Mouse (Mus musculus): ENCODE measurements at regions not wholly inside any gene's neighbourhood (a gene's known extent, or its start where the extent isn't known, plus 50 kb on each side); places are given as distances from the start of the nearest gene placed in this dataset.

DNA sequence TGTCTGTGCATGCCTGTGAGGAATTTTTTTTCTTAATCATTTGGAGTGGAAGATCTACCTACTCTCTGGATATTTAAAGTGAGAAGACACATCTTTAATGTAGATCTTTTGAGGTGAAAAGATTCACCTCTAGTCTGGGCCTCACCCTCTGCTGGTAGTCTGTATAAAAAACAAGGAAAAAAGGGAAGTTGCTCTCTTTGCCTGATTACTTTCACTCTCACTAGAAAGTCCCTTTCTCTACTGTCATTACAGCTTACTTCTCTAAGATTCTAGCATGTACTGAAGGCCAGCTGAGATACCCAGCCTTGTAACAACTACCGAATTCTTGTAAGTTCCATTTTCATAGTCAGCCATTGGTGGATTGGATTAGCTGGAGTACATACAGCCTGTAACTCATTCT is 3791.9 kb downstream of the 9330182O14Rik start:
- DNase-seq = no peak

DNA sequence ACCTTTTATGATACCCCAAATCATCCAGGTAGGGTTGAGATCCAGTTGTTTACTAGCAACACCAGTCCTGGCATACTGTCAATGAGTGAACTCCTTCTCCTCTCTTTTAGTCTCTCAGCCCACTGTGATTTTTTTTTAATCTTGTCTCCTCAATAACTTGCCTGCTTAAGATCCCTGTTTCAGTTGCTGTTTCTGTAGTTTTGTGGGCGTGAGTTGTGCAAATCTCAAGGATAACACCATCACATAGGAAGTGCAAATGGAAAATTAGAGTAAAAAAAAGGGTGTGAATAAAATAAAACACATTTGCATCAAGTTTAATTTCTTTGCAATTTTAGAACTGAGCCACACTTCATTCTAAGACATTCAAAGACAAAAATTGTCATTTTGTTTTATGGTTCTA is 3799.4 kb downstream of the 9330182O14Rik start:
- no peak for DNase-seq

- no peak for DNase-seq
Measured at GRCm38 (mm10) chr15:43940424-43940823, 3806.3 kb downstream of the 9330182O14Rik start.

- DNase-seq = no peak
Measured at GRCm38 (mm10) chr15:43940905-43941304, 3806.7 kb downstream of the 9330182O14Rik start.

GRCm38 (mm10) chr15:43942002-43942660 is 3808.0 kb downstream of the 9330182O14Rik start:
- DNase-seq = no peak

- DNase-seq = no peak
Measured at GRCm38 (mm10) chr15:43984991-43985390, 3850.8 kb downstream of the 9330182O14Rik start.

- no peak for DNase-seq
Measured at GRCm38 (mm10) chr15:43991229-43991628, 3857.1 kb downstream of the 9330182O14Rik start.

DNA sequence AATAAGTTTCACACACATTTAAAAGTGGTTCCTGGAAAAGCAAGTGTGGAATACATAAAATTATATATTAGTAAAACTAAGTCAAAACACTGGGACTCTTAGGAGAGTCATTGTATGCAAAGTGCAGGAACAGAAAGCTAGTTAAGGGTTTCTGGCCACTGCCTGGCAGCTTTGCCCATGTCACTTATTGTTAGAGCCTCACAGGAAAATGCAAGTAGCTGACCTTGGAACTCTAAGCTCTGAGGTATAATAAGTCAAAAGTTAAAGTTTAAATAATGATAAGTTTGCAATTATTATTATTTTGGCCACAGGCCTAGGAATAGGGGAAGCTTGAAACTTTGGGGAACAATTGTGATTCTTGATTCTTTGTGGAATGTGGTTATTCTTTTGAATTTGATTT is 3858.8 kb downstream of the 9330182O14Rik start:
- DNase-seq = no peak

- no peak for DNase-seq
Measured at GRCm38 (mm10) chr15:44026468-44027028, 3892.4 kb downstream of the 9330182O14Rik start.

GRCm38 (mm10) chr15:44035900-44036299 is 3901.7 kb downstream of the 9330182O14Rik start:
- no peak for DNase-seq

DNA sequence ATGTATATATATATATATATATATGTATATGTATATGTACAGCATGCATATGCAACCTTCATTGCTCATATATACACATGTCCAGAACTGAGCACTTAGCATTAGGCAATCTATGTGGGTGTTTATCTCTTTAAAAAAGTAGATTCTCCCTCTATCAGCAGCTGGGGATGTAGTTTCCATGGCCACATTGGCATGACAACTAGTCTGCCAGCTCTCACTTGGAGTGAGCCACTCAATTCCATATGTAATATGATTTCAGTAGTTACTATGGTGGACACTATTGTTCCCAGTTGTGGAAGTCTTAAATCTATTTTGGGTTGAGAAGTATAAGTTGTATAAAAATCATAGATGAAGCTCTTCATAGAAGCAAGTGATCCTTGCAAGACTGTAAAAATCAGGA is 3903.7 kb downstream of the 9330182O14Rik start:
- no peak for DNase-seq

GRCm38 (mm10) chr15:44050565-44051274 is 3916.6 kb downstream of the 9330182O14Rik start:
- no peak for DNase-seq

DNA sequence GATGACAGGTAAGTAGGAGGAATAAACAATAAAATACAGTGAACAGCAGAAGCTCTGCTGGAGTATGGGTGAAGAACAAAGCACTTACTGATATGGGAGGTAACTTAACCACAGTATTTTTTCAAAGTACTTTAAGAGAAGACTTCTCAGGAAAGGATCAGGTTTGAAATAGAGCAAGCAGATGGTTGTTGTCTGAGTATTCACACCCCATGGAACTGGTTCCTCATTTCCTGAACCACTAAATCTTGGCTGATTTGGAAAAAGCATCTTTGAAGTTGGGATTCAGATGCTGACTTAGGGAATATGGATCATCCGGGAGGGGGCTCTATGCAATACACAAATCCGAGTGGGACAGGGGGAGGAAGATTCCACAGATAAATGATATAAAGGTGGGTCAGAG is 3930.7 kb downstream of the 9330182O14Rik start:
- no peak for DNase-seq

- DNase-seq = no peak
Measured at GRCm38 (mm10) chr15:44083680-44084079, 3949.5 kb downstream of the 9330182O14Rik start.

GRCm38 (mm10) chr15:44112328-44112944 is 3978.3 kb downstream of the 9330182O14Rik start:
- peak in 1 of 2 experiments; percentile 0 for DNase-seq

- DNase-seq = no peak
Measured at GRCm38 (mm10) chr15:44134213-44134612, 4000.0 kb downstream of the 9330182O14Rik start.
